Mouse (Mus musculus) T-helper 1 cell (primary cell): ENCODE measurements around the gene Spata45.

Experiments used
- in situ Hi-C: fragments of 300-600 bp; cut with MboI, MseI; formaldehyde crosslinking; loops from one replicate; pipeline ENCODE4 v1.15.1; 2025; ENCODE audit warnings: high pct_unique_total_duplicates

The Spata45 gene

DNA sequence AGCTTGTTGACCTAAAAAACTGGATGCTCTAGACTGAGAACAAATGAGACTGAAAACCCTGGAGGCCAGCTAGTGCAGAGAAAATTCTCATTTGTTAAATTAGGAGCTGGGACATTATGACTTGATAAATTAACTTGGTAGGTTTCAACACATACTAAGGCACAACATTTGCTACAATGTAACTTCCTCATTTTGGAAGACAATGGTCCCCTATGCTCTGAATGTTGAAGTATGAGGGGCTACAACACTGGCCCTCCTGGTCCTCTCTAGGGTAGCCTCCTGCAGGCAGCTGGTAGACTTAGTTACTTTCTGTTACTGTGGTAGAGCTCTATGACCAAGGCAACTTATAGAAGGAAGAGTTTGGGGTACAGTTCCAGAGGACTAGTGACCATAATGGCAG, 4.9 kb downstream of the Spata45 start:
- in situ Hi-C loops: no loop called here

GRCm38 (mm10) chr1:191042106-191042505, 5.7 kb downstream of the Spata45 start:
- in situ Hi-C loops: no loop called here

DNA sequence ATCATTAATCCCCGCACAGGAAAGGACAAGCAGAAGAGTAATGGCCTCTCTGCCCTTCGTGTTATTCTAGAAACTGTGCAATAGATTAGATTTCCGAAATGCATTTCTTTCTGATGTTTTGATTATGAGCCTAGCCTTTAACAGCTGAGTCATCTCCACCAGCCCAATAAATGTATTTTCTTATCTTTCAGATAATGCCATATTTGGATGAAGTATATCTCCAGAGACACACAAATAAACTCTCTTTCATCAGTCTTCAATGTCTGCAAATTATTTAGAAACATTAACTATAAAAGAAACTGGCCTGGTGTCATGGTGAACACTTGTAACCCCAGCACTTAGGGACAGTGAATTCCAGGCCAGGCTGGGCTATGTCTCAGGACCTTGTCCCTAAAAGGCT, 6.2 kb downstream of the Spata45 start:
- in situ Hi-C loops: no loop called here

DNA sequence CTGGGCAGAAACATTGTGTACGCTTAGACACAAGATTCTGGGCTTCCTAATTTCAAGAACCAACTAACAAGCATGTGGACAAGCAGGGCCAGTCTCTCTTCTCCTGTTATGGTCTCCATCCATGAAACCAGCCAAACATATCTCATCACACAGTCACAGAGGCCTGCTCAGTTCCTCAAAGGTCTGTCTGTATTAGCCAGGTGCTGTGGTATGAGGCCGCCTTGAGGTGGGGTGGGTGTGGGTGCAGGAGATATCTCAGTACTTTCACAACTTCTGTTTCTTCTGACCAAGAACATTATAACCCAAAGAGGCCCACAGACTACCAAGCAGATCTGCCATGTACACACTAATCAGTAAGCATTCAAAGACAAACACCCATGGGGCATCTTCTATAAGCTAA, 8.8 kb downstream of the Spata45 start:
- in situ Hi-C loops: no loop called here

DNA sequence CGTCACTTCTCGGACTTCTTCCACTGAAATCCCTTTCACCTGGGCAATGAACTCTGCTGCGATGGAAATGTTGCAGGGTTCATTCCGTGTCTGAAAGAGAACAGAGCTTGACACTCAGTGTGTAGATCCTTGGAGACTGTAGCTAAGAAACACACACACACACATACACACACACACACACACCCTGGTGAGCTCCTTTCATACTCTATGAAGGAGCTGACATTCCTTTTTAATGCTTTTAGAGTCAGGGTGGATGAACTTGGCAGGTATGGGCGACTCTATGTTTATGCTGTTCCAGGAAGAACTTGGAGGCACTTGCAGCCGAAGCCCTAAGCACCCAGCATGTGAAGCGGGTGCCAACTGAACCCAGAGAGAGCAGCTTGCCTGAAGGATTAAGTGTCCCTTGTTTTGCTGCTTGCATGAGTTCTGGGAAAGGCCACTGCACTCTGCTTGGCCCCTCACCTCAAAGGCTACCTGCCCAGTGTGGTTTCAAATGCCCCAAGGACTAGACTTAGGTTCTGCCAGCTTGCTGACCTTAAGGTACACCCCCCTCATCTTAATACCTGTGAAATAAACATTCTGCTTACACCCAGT, 9.9 kb downstream of the Spata45 start:
- in situ Hi-C loops: no loop called here

DNA sequence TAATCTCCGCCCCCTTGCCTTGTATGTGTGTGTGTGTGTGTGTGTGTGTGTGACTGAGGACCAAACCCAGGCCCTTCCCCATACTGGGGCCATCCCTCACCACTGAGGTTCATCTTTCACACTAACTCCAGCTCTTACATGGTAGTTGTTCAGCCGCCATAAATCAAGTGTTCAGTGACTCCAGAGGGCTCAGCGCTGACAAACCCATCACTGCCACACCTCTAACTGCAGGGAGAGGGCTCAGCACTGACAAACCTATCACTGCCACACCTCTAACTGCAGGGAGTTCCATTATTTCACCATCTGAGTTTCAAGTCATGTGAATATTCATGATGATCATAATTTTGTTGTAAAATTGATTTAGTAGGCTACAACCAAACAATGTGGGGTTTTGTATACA, 17.1 kb downstream of the Spata45 start:
- in situ Hi-C loops: no loop called here

- in situ Hi-C loops: loop anchor here (5.0 kb wide), 1 partner anchor 113 kb away; no protein-coding TSS in a partner anchor
Observed at GRCm38 (mm10) chr1:191054870-191055532, 18.6 kb downstream of the Spata45 start.

DNA sequence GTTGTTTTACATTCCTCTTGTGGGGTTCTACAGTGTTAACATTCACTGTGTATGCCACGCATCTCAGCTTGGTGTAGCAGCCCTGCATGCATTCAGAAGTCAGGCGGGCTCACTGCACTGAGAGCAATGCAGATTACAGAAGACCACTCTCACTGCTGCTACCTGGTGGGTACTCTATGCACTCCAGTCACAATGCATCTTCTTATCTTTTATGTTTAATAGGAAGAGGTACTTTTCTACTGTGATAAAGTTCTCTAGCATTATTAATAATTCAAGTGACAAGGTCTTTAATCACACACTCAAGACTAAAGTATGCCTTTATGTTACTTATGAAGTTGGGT, 19.1 kb downstream of the Spata45 start:
- in situ Hi-C loops: loop anchor here (5.0 kb wide), 1 partner anchor 113 kb away; no protein-coding TSS in a partner anchor

GRCm38 (mm10) chr1:191057461-191057860, 21.0 kb downstream of the Spata45 start:
- in situ Hi-C loops: loop anchor here (5.0 kb wide), 1 partner anchor 115 kb away; no protein-coding TSS in a partner anchor

GRCm38 (mm10) chr1:191062241-191062780, 25.9 kb downstream of the Spata45 start:
- in situ Hi-C loops: loop anchor here (10.0 kb wide), 1 partner anchor 382 kb away; no protein-coding TSS in a partner anchor

DNA sequence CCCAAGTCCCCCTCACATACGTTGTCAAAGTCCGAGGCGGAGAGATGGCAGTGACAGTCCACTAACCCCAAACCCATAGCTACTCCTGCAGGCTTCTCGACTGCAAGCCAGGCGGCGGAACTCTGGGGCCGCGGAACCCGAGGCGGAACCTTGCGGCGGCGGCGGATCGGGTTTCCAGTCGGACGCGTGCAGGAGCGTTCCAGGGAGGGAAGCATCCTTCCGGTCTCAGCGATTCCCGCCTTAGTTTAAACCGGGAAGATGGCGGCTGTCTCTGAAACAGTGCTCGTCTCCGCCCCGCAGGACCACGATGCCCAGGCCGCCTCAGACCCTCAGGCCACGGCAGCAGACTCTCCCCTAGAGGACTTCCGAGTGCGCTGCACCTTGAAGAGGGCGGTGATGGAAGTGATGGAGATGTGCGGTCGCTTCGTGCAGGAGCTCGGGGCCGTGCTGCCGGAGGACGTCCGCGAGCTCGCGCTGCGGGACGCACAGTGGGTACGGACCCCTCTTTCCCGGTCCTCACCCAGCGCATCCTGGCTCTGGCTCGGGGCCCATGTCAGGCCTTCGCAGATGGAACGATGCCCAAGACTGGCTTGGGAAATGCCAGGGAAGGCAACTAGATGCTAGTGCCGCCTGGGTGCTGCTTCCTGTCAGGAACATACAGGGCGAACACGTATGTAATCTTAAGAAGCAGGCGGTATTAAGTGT, 26.5 kb downstream of the Spata45 start, which contains the start of the genes Tatdn3 and Nsl1:
Gene Tatdn3, minus strand, starts transcription at position 152 of the 705 bp plus-strand sequence.
Gene Nsl1, plus strand, starts transcription at position 232 of the 705 bp plus-strand sequence.
- in situ Hi-C loops: loop anchor here (10.0 kb wide), 1 partner anchor 382 kb away; no protein-coding TSS in a partner anchor

GRCm38 (mm10) chr1:191063700-191064099, 27.3 kb downstream of the Spata45 start:
- in situ Hi-C loops: loop anchor here (10.0 kb wide), 1 partner anchor 381 kb away; no protein-coding TSS in a partner anchor

GRCm38 (mm10) chr1:191064535-191064934, 28.1 kb downstream of the Spata45 start:
- in situ Hi-C loops: loop anchor here (10.0 kb wide), 1 partner anchor 380 kb away; no protein-coding TSS in a partner anchor

GRCm38 (mm10) chr1:191065188-191065587, 28.7 kb downstream of the Spata45 start:
- in situ Hi-C loops: loop anchor here (10.0 kb wide), 1 partner anchor 380 kb away; no protein-coding TSS in a partner anchor

DNA sequence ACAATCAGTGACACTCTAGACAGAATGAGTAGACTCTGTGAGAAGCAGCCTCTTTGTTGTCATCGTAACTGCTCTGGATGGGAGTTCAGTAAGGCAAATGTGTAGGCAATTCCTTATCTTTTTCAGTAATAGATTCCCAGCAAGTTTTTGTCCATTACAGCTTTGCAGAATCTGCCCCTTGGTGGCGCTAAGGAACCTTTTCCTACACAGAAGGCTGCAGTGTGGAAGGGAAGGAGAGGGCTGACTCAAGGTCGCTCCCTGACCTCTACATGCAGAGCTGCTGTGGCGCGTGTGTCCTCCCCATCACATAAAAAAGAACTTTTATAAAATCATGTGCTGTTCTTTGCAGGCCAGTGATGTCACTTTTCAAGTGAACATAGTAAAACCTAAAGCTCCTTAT, 31.9 kb downstream of the Spata45 start:
- in situ Hi-C loops: loop anchor here (10.0 kb wide), 1 partner anchor 376 kb away; no protein-coding TSS in a partner anchor

GRCm38 (mm10) chr1:191070259-191070658, 33.8 kb downstream of the Spata45 start:
- in situ Hi-C loops: no loop called here

DNA sequence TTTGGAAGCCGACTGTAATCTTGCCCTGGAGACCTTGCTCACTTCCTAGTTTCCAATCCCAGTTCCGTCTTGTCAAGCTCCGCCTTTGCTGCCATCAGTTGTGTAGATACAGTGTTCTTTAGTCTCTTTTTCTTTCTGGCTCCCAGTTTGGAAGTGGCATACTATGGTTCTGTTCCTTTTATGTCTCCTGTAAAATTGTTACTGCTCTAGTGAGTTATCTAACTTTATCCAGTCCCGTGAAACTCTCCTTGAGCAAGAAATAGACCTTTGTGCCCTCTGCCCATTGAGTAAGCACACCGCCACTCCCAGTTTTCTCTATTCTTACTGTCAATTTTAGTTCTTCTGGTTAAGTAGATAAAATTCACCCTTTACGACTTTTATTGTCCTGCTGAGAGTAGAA, 35.2 kb downstream of the Spata45 start:
- in situ Hi-C loops: no loop called here

DNA sequence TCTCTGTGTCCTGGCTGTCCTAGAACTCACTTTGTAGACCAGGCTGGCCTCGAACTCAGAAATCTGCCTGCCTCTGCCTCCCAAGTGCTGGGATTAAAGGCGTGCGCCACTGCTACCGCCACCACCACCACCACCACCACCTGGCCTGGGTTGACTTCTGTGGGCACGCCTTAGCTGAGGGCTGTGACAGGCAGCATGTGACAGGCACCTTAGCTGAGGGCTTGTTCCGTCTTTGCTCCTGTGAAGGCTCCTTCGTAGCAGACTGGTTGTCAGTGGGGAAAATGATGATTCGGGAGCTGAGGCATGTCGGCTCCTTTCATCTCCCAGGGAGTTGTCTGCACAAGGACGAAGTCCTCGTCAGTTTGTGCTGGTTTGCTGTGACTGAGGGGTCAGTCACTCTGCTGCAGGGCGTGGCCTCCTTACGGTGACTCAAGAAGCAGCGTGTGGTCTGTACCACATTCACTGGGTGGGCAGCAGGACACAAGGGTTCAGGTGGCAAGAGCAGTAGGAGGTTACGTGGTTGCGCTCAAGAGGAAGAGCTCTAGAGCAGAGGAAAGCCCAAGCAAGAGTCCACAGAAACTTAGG, 36.0 kb downstream of the Spata45 start:
- in situ Hi-C loops: no loop called here

GRCm38 (mm10) chr1:191073001-191073400, 36.6 kb downstream of the Spata45 start:
- in situ Hi-C loops: no loop called here

GRCm38 (mm10) chr1:191073486-191073885, 37.0 kb downstream of the Spata45 start:
- in situ Hi-C loops: no loop called here

DNA sequence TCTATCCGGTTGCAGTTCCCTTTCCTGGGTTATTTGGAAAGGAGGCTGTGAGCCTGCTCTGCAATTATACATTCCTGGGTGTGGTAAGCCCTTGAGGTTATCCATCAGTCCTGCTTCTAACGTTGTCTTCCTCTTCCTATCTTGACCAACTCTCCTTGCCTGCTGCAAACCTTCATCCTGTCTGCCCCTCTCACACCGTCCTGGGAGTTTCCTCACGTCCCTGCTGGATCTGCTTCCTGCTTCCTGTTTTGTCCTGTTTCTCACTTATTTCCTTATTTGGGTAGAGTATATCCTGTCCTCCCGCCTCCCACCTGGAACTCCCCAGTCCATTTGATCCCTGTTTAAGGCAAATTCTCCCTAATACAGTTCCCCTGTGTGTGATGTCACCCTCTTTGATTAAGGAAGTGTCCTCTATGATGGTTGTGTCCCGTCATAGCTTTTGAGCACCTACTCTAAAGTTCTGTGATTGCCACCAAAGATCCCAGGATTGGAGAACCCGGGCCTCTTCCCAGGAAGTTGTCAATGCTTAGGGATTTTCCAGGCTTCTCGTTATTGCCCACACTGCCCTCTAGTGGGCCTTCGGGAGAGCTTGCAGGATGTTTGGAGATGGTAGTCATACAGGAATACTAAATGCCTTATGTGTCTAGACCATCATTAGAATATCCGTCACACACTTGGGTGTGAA, 38.9 kb downstream of the Spata45 start:
- in situ Hi-C loops: no loop called here
